Mouse (Mus musculus) monocyte, adult 5-6 weeks (primary cell): Measurements from ENCODE around the gene Ccni. TPM values are rescaled to one million over a fixed set of nuclear protein-coding genes. Genes with fewer than 3 reads are reported as not detected.
A peak's percentile ranks its signal among the peaks of the same experiment; 100 is the strongest.

ENCODE experiments used
- ATAC-seq: fragments of 153-309, 156-312 bp; replicated peaks from 2 replicates; pipeline ENCODE4 v1.8.0; 2017; ENCODE audit warnings: mild to moderate bottlenecking; ENCODE audit not compliant: low TSS enrichment, insufficient number of reproducible peaks, severe bottlenecking, poor library complexity, low FRiP score
- total RNA-seq: library from RNA; stranded (forward); fragments of 200-1000, 200-491, 200-594 nt; gene quantifications from 3 replicates; pipeline ENCODE4 v1.2.3, GENCODE M21; 2017

The Ccni gene
- total RNA-seq, 1 experiment from 2014 or later: 115 TPM

DNA sequence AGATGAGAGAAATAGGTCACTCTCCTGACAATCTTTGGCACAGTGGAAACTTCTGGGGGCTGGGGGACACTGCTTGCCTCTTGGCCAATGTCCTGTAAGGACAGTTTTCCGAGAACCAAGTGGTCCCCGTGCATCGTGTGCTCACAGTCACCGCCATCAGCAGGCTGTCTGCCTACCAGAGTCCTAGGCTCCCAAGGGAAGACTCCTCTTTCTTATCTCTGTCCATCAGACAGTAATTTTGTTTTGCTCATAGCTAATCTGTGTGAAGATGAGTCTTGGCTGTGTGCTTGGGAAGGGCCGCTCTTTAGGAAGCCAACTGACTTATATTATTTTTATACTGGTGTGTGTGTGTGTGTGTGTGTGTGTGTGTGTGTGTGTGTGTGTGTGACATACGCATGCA lies 60.8 kb downstream of the Ccni start:
- ATAC-seq: no peak

DNA sequence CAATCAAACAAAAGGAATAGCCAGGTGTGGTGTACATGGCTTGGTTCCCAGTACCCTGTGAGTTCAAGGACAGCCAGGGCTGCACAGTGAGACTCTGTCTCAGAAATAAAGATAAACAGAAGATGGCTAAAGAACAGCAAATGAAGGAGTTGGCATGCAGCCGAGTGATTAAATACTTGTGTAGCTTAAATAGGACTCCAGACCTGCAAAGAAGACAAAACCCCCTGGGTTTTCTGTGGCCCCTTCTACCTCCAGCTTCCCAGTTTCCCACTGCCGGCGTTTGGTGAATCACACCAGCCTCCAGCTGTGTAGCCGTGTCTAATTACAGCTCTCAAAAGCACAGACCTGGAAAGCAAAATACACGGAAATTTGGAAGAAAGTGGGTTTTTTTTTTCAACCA lies 61.4 kb downstream of the Ccni start:
- ATAC-seq: no peak

DNA sequence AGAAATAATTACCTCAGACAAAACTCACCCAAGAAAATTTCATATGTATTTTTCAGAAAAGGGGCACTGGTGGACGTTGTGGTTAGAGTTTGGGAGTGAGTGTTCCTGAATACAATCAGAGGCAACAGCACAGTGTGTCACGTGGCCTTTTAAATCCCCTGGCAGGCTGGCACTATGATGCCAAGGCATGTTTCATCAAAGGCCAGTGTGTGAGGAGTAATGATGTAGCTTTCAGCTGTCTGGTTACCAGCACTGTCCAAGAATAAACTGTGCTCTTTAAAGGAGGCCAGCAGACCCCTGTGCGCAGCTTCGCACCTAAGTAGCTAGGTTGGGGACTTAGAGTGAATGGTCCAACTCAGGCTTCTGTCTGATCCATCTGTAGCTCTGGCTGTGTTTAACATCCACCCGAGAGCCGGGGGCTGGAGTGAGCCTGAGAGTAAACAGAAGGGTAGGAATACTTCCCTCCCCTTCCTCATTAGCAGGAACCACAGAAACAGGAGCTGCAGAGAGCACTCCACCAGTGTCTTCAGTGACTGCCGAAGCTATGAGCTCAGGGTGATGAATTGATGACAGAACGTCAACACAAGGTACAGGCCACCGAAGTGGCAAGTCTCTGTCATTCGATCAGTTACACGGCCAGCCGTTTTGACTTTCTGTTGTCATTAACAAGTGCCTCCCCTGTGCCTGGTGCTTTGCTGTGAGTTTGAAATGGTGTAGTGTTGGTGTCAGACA lies 62.8 kb downstream of the Ccni start:
- no peak for ATAC-seq

DNA sequence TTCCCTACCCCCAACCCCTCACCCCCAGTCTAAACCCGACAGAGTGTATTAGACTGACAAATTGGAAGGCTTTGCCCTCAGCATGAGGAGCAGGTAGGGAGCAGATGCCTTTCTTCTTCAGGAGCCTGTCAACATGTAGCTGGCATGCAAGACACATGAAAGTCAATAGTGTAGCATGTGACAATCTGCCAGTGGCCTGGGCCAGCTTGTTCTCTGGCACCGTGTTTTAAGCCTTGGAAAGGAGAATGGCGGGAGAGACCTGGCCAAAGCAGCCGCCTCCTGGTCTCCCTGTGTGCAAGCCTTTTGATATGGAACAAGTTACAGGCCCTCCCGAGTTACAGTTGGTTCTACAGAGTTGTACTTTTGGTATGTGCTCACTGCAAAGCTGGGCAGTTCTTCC lies 65.5 kb downstream of the Ccni start:
- no peak for ATAC-seq

DNA sequence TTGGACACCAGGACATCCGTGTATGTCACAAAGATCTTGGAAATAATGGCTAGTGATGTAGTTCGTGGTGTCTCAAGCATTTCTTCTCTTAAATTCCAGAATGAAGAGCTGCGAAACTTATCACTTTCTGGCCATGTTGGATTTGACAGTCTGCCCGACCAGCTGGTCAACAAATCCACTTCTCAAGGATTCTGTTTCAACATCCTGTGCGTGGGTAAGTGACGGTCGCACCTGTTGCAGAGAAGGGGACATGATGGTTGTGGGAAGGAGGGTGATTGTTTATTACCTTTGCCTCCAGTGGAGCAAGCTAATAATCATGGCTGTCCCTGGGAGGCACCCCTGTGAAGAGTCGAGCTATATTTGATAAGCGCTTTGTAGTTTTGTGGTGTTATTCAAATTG lies 66.9 kb downstream of the Ccni start:
- no peak for ATAC-seq

DNA sequence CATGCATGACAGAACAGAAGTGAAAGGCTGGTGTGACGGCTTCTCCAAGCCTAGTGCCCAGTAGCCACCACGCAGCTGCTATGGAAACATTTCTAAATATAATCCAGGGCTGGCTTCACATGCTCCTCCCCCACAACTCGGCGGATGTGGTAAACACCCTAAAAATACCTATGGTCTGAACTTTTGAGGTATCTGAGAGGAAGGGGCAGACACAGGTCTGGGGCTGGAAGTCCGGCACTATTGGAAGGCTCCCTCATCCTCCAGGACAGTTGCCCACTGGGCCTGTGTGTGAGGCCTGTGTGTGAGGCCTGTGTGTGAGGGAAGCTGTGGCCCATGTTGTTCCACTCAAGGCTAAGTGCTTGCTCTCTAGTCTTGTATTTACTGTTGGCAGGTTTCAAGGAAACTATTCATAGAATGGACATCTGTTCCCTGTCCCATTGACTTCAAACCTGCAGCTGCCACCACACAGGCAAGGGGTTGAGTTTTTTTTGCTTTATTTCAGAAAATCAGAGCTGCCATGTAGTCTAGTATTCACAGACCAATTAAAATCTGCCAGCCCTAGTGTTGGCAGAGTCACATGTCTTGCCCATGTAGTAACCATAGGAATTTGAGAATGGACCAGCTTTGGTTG lies 69.2 kb downstream of the Ccni start:
- peak; percentile 70 for ATAC-seq

DNA sequence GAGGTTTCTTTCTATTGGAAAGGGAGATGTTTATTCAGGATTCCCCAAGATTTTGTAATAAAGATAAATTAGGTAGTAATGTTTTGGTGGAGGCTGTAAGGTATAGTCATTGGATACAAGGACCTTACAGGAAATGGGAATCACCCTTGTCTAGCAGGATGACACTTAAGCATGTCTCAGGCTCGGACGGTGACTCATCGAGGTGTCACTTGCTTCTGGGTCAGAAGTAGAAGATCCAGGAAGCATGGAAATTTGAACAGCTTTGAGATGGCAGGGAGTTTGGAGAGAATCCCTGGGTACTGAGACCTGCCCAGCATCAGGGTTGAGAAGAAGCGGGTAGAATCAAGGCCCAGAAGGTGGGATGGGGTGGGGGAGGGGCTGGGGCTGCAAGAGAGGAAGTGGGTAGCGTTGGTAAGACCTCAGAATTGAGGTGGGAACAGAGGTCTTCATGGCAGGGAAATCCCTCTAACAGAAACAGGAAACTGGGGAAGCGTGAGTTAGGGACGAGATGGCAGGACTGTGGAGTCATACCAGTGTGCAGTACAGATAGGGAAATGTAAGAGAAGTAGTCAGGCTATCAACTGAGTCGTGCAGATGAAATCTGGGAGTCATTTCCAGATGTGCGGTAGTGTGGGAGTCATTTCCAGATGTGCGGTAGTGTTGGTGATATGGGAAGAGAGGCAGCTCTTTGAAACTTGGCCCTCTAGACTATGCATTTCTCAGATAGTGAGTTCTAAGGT lies 70.8 kb downstream of the Ccni start:
- no peak for ATAC-seq

DNA sequence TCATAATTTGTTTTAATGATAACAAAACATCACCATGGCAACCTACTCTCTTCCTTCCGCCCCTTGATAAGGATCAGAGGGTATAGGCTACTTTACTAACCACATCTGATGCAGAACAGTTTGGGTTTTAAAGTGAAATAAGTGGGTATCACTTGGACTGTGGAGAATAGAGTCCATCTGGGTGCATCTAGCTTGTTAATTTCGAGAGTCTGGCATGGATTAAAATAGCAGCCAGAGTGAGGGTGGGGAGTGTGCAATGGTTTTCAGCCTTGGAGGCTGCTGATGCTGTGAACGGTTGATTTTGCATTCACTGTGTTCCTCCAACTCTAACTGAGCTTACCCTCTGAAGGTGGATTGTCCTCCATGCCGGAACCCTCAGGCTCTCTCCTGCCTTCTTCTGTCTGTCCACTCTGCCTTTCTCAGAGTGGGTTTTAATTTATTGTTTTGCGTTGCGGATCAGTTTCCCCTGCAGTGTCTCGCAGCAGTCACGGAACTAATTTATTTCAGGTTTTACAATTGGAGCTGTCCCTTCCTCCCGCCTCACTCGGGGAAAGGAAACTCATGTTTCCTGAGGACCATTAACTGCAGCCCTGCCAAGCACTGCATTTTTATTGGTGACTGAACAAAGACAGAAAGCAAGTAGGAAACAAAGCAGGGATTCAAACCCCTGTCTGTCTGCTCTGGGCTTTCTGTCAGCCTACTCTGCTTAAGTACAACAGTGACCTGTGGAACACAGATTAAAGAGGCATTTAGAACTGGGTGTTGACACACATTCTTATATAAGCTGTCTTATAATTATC lies 72.7 kb downstream of the Ccni start:
- peak; percentile 44; the same call in 1 of the 2 replicates for ATAC-seq

Other genes starting within 250 kb of the Ccni start
- not detected in 3 replicates for gene Sowahb, start 161.5 kb downstream of the Ccni start, total RNA-seq
- 78.7 to 182 TPM (median 86.3 TPM) in 3 replicates for gene Sept11, start 113.1 kb downstream of the Ccni start, total RNA-seq
- 0.96 to 4.9 TPM (median 2.6 TPM) in 3 replicates for gene 2010109A12Rik, start within 50 bp of the Ccni start, total RNA-seq
- 84.8 to 96.1 TPM (median 96.0 TPM) in 3 replicates for gene Ccng2, start 60.8 kb upstream of the Ccni start, total RNA-seq